Mouse (Mus musculus): ENCODE data around the gene Ncapg2. TPM values are rescaled to one million over a fixed set of nuclear protein-coding genes. Genes with fewer than 3 reads are reported as not detected.

Ncapg2 gene
- 32.4 and 37.3 TPM in 2 replicates for polyA plus RNA-seq (2015; fragmentation: Nextera tagmentation; extraction: Ambion mirVana)

GRCm38 (mm10) chr12:116405045-116405835 lies at the start of gene Ncapg2:
TSS of gene Ncapg2 (plus strand) at chr12:116405402.
- Histone ChIP-seq H3K9me3 (peaks cover 42% of the 10 kb centered on the region), H3K4me2 (replicated peaks) (peak within 1 kb of the TSS; percentile 90), H3K4me1 (peaks cover 9% of the 10 kb centered on the region), H3K4me3 (peak within 1 kb of the TSS; percentile 79), H3K36me3 (peaks cover 51% of the 10 kb centered on the region), H3K27me3 (no peaks in the 10 kb centered on the region), H3K9ac (peak within 1 kb of the TSS; percentile 86), H3K27ac (no peak within 1 kb of the TSS; the same call in 1 of the 2 replicates)
- ATAC-seq (ENCODE audit: low FRiP score, low read depth) = peak; percentile 99
- WGBS = under 1% methylated on average over 72 of the region's 72 CpGs

- Histone ChIP-seq H3K9ac (no peak overlapping the region), H3K4me3 (no peak overlapping the region), H3K4me1 (no peaks in the 10 kb centered on the region), H3K36me3 (peaks cover 48% of the 10 kb centered on the region), H3K9me3 (no peaks in the 10 kb centered on the region), H3K27ac (no peak overlapping the region), H3K27me3 (no peaks in the 10 kb centered on the region), H3K4me2 (replicated peaks) (no peak overlapping the region)
- no peak for ATAC-seq (ENCODE audit: low FRiP score, low read depth)
These were observed 43.1 kb upstream of the Ncapg2 start for GRCm38 (mm10) chr12:116362091-116362490.

GRCm38 (mm10) chr12:116366900-116367299 lies 38.3 kb upstream of the Ncapg2 start:
- no peak overlapping the region for H3K4me3 ChIP-seq
- H3K4me1 ChIP-seq = no peaks in the 10 kb centered on the region
- H3K27me3 ChIP-seq = no peaks in the 10 kb centered on the region
- no peak overlapping the region for H3K4me2 ChIP-seq (replicated peaks)
- H3K9ac ChIP-seq = no peak overlapping the region
- no peaks in the 10 kb centered on the region for H3K9me3 ChIP-seq
- WGBS = 87% methylated on average over 3 of the region's 3 CpGs
- no peak for ATAC-seq (ENCODE audit: low FRiP score, low read depth)
- peaks cover 58% of the 10 kb centered on the region for H3K36me3 ChIP-seq
- no peak overlapping the region for H3K27ac ChIP-seq

GRCm38 (mm10) chr12:116367346-116367745 lies 37.9 kb upstream of the Ncapg2 start:
- Histone ChIP-seq H3K27ac (no peak overlapping the region), H3K4me2 (replicated peaks) (no peak overlapping the region), H3K9ac (no peak overlapping the region), H3K36me3 (peaks cover 58% of the 10 kb centered on the region), H3K27me3 (no peaks in the 10 kb centered on the region), H3K4me1 (no peaks in the 10 kb centered on the region), H3K4me3 (no peak overlapping the region), H3K9me3 (no peaks in the 10 kb centered on the region)
- WGBS = 90% methylated on average over 2 of the region's 2 CpGs
- no peak for ATAC-seq (ENCODE audit: low FRiP score, low read depth)

- no peak overlapping the region for H3K9ac ChIP-seq
- no peak for ATAC-seq (ENCODE audit: low FRiP score, low read depth)
- peaks cover 57% of the 10 kb centered on the region for H3K36me3 ChIP-seq
- H3K27me3 ChIP-seq = no peaks in the 10 kb centered on the region
- no peak overlapping the region for H3K27ac ChIP-seq
- 87% methylated on average over 2 of the region's 2 CpGs for WGBS
- no peaks in the 10 kb centered on the region for H3K4me1 ChIP-seq
- no peak overlapping the region for H3K4me3 ChIP-seq
- H3K4me2 ChIP-seq (replicated peaks) = no peak overlapping the region
- H3K9me3 ChIP-seq = no peaks in the 10 kb centered on the region
These were observed 36.3 kb upstream of the Ncapg2 start for GRCm38 (mm10) chr12:116368857-116369256.

- H3K27ac ChIP-seq = no peak overlapping the region
- no peak overlapping the region for H3K4me3 ChIP-seq
- WGBS = 88% methylated on average over 2 of the region's 2 CpGs
- no peaks in the 10 kb centered on the region for H3K27me3 ChIP-seq
- no peak for ATAC-seq (ENCODE audit: low FRiP score, low read depth)
- H3K9me3 ChIP-seq = no peaks in the 10 kb centered on the region
- no peak overlapping the region for H3K9ac ChIP-seq
- H3K4me2 ChIP-seq (replicated peaks) = no peak overlapping the region
- no peaks in the 10 kb centered on the region for H3K4me1 ChIP-seq
- H3K36me3 ChIP-seq = peaks cover 8% of the 10 kb centered on the region
These were observed 22.1 kb upstream of the Ncapg2 start for GRCm38 (mm10) chr12:116383101-116383500.

- Histone ChIP-seq H3K36me3 (peaks cover 8% of the 10 kb centered on the region), H3K9ac (no peak overlapping the region), H3K9me3 (no peaks in the 10 kb centered on the region), H3K4me3 (no peak overlapping the region), H3K4me2 (replicated peaks) (no peak overlapping the region), H3K27me3 (no peaks in the 10 kb centered on the region), H3K27ac (no peak overlapping the region), H3K4me1 (no peaks in the 10 kb centered on the region)
- ATAC-seq (ENCODE audit: low FRiP score, low read depth) = no peak
These were observed 21.2 kb upstream of the Ncapg2 start for GRCm38 (mm10) chr12:116383995-116384394.

GRCm38 (mm10) chr12:116386802-116387201 lies 18.4 kb upstream of the Ncapg2 start:
- no peaks in the 10 kb centered on the region for H3K9me3 ChIP-seq
- H3K27ac ChIP-seq = no peak overlapping the region
- WGBS = 83% methylated on average over 1 of the region's 1 CpGs
- H3K36me3 ChIP-seq = no peaks in the 10 kb centered on the region
- H3K9ac ChIP-seq = no peak overlapping the region
- no peak overlapping the region for H3K4me2 ChIP-seq (replicated peaks)
- no peaks in the 10 kb centered on the region for H3K4me1 ChIP-seq
- H3K4me3 ChIP-seq = no peak overlapping the region
- no peak for ATAC-seq (ENCODE audit: low FRiP score, low read depth)
- H3K27me3 ChIP-seq = no peaks in the 10 kb centered on the region

GRCm38 (mm10) chr12:116389868-116390267 lies 15.3 kb upstream of the Ncapg2 start:
- H3K36me3 ChIP-seq = no peaks in the 10 kb centered on the region
- 45% methylated on average over 1 of the region's 1 CpGs for WGBS
- H3K9ac ChIP-seq = no peak overlapping the region
- no peak for ATAC-seq (ENCODE audit: low FRiP score, low read depth)
- H3K9me3 ChIP-seq = no peaks in the 10 kb centered on the region
- no peak overlapping the region for H3K4me2 ChIP-seq (replicated peaks)
- H3K27me3 ChIP-seq = no peaks in the 10 kb centered on the region
- no peaks in the 10 kb centered on the region for H3K4me1 ChIP-seq
- no peak overlapping the region for H3K4me3 ChIP-seq
- no peak overlapping the region for H3K27ac ChIP-seq

- H3K36me3 ChIP-seq = no peaks in the 10 kb centered on the region
- WGBS = 69% methylated on average over 2 of the region's 2 CpGs
- no peak overlapping the region for H3K27ac ChIP-seq
- no peaks in the 10 kb centered on the region for H3K27me3 ChIP-seq
- H3K4me2 ChIP-seq (replicated peaks) = no peak overlapping the region
- H3K9ac ChIP-seq = no peak overlapping the region
- H3K9me3 ChIP-seq = 0 out of 2 replicates have a peak, but pooled peaks cover 6% of the 10 kb centered on the region
- H3K4me1 ChIP-seq = no peaks in the 10 kb centered on the region
- no peak for ATAC-seq (ENCODE audit: low FRiP score, low read depth)
- H3K4me3 ChIP-seq = no peak overlapping the region
These were observed 10.9 kb upstream of the Ncapg2 start for GRCm38 (mm10) chr12:116394327-116394726.

GRCm38 (mm10) chr12:116395312-116395711 lies 9.9 kb upstream of the Ncapg2 start:
- no peak overlapping the region for H3K27ac ChIP-seq
- H3K27me3 ChIP-seq = no peaks in the 10 kb centered on the region
- WGBS = 86% methylated on average over 2 of the region's 2 CpGs
- no peaks in the 10 kb centered on the region for H3K4me1 ChIP-seq
- H3K36me3 ChIP-seq = 0 out of 2 replicates have a peak, but pooled peaks cover 4% of the 10 kb centered on the region
- H3K9me3 ChIP-seq = peaks cover 14% of the 10 kb centered on the region; the same call in 1 of the 2 replicates
- H3K4me3 ChIP-seq = no peak overlapping the region
- ATAC-seq (ENCODE audit: low FRiP score, low read depth) = no peak
- H3K4me2 ChIP-seq (replicated peaks) = no peak overlapping the region
- no peak overlapping the region for H3K9ac ChIP-seq

- Histone ChIP-seq H3K27ac (no peak overlapping the region), H3K36me3 (0 out of 2 replicates have a peak, but pooled peaks cover 4% of the 10 kb centered on the region), H3K4me2 (replicated peaks) (no peak overlapping the region), H3K4me3 (no peak overlapping the region), H3K4me1 (no peaks in the 10 kb centered on the region), H3K9me3 (peaks cover 21% of the 10 kb centered on the region; the same call in 1 of the 2 replicates), H3K27me3 (no peaks in the 10 kb centered on the region), H3K9ac (no peak overlapping the region)
- ATAC-seq (ENCODE audit: low FRiP score, low read depth) = no peak
- 77% methylated on average over 2 of the region's 2 CpGs for WGBS
These were observed 9.0 kb upstream of the Ncapg2 start for GRCm38 (mm10) chr12:116396072-116396695.
